Mouse (Mus musculus) gastrocnemius, adult 8-10 months (tissue): ENCODE data around the gene 4930555G01Rik. TPM values are rescaled to one million over a fixed set of nuclear protein-coding genes. Genes with fewer than 3 reads are reported as not detected.
"Not testable (repeated sequence)": the region's sequence is repeated elsewhere in the genome, so short reads cannot be mapped to it uniquely, and the experiment has no call there.

ENCODE experiments used
- DNase-seq, 2 experiments: peaks; one replicate each; pipeline ENCODE4 v3.0.0; 2022; ENCODE audit warnings: low spot score in 2 of 2
- total RNA-seq, 4 experiments: library from RNA; stranded (reverse); gene quantifications; 2 replicates each; pipeline ENCODE4 v1.2.4; 2022

Gene 4930555G01Rik
- not detected for total RNA-seq

DNA sequence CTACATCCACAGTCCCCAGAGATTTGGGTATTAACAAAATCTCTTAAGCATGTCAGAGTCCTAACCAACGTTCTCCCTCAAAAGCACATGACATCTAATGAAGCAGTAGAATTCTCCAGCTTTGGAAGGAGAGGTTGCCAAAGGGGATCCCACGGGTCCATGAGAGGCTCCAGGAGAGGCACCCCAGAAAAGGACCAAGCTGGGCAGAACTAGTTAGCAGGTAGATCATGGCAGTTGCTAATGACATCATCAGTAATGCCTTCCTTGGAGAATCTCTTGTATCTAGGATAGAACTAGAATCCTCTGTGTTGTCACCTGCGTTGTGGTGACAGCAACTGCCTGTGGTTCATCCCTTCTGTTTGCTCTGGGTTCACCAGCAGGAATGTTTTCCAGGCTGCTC is at the start of gene 4930555G01Rik:
4930555G01Rik (plus strand) TSS at position 301 of the 400 bp plus-strand sequence.
- DNase-seq, result not testable (repeated sequence)

DNA sequence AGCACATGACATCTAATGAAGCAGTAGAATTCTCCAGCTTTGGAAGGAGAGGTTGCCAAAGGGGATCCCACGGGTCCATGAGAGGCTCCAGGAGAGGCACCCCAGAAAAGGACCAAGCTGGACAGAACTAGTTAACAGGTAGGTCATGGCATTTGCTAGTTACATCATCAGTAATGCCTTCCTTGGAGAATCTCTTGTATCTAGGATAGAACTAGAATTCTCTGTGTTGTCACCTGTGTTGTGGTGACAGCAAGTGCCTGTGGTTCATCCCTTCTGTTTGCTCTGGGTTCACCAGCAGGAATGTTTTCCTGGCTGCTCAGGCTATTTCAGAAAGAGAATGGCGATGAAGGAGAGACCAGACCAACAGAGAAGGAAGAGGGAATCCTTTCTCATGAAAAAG is 34.8 kb upstream of the 4930555G01Rik start, which contains the start of gene Gm3298:
Gm3298 (plus strand) TSS at position 301 of the 400 bp plus-strand sequence.
- not testable (repeated sequence) for DNase-seq

DNA sequence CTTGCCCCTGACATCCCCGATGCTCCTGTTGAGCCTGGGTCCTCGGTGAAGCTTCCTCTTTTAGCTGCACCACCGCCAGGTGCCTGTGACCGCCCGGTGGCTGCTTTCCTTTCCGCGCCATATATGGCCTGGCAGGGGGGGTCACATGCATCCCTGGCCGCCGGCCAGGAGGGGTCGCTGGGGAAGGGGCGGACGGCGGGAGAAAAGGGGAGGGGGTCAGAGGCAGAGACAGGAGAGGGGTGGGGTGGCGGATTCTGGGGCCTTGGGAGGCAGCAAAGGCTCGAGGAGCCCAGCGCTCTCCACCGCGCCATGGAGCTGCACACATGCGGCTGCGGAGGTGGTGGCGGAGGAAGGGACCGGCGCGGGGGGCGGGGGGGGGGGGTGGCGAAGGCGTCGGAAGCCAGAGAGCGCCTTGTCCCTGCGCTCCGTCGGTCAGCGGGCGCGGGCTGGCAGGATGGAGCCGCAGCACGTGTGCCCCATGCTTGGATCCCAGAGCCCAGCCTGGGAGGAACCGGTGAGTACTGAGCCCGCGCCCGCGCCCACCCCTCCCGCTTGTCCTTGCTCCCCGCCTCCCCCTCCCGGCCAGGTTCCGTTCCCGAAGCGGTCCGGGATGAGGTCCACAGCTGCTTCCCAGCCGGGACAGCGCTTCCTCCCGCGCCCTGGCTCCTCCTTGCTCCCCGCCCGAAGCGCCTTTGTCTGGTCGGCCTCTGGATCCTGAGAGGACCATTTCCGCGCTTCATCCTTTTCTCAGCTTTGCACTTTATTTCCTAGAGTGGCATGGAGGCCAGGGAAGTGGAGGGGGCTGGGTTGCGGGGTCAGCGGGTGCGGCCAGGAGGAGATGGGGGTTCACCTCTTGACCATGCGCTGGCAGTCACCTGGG is 20.4 kb downstream of the 4930555G01Rik start, which contains the start of gene Gm8281:
Gm8281 (plus strand) TSS at position 430 of the 880 bp plus-strand sequence.
- not testable (repeated sequence) for DNase-seq

Other genes with a start within 250 kb of the 4930555G01Rik start
- gene Gm3269, start 212.5 kb upstream of the 4930555G01Rik start, total RNA-seq, result under 1 TPM in 1 of 4 experiments, not detected in 3; 0.20 TPM
- not detected for gene Gm3264, start 195.1 kb upstream of the 4930555G01Rik start, total RNA-seq
- gene Gm3278, start 158.2 kb upstream of the 4930555G01Rik start, total RNA-seq, result not detected
- gene Gm8297, start 66.7 kb upstream of the 4930555G01Rik start, total RNA-seq, result under 1 TPM in 1 of 4 experiments, not detected in 3; 0.31 TPM
- gene Gm3298, start 34.7 kb upstream of the 4930555G01Rik start, total RNA-seq, result not detected
- not detected for gene Gm8281, start 20.4 kb downstream of the 4930555G01Rik start, total RNA-seq
- gene Gm8279, start 80.9 kb downstream of the 4930555G01Rik start, total RNA-seq, result not detected
- gene Gm3317, start 113.9 kb downstream of the 4930555G01Rik start, total RNA-seq, result not detected
- not detected for gene Gm8271, start 135.2 kb downstream of the 4930555G01Rik start, total RNA-seq
- gene Gm3526, start 210.0 kb downstream of the 4930555G01Rik start, total RNA-seq, result not detected